Mouse (Mus musculus): ENCODE measurements around the gene Celf5. TPM values are rescaled to one million over a fixed set of nuclear protein-coding genes. Genes with fewer than 3 reads are reported as not detected.
A peak's percentile ranks its signal among the peaks of the same experiment; 100 is the strongest.

Celf5 gene
- total RNA-seq, 1 experiment from 2014 or later, result not detected

- ATAC-seq (ENCODE audit: extremely low read depth, insufficient number of reproducible peaks, low FRiP score, poor library complexity, severe bottlenecking), result peak; percentile 1; the same call in 1 of the 2 replicates
Measured at GRCm38 (mm10) chr10:81432169-81432867, 50.2 kb downstream of the Celf5 start.

- no peak for ATAC-seq (ENCODE audit: extremely low read depth, insufficient number of reproducible peaks, low FRiP score, poor library complexity, severe bottlenecking)
Measured at GRCm38 (mm10) chr10:81431526-81432168, 50.9 kb downstream of the Celf5 start.

GRCm38 (mm10) chr10:81430831-81431525 is 51.5 kb downstream of the Celf5 start:
- ATAC-seq (ENCODE audit: extremely low read depth, insufficient number of reproducible peaks, low FRiP score, poor library complexity, severe bottlenecking), result no peak

GRCm38 (mm10) chr10:81430141-81430830 is 52.2 kb downstream of the Celf5 start:
- no peak for ATAC-seq (ENCODE audit: extremely low read depth, insufficient number of reproducible peaks, low FRiP score, poor library complexity, severe bottlenecking)

- peak; percentile 17; the same call in 1 of the 2 replicates for ATAC-seq (ENCODE audit: extremely low read depth, insufficient number of reproducible peaks, low FRiP score, poor library complexity, severe bottlenecking)
Measured at GRCm38 (mm10) chr10:81429605-81430061, 52.9 kb downstream of the Celf5 start.

GRCm38 (mm10) chr10:81429092-81429491 is 53.4 kb downstream of the Celf5 start:
- ATAC-seq (ENCODE audit: extremely low read depth, insufficient number of reproducible peaks, low FRiP score, poor library complexity, severe bottlenecking), result no peak

- no peak for ATAC-seq (ENCODE audit: extremely low read depth, insufficient number of reproducible peaks, low FRiP score, poor library complexity, severe bottlenecking)
Measured at GRCm38 (mm10) chr10:81428507-81428870, 54.0 kb downstream of the Celf5 start.

GRCm38 (mm10) chr10:81427804-81428506 is 54.6 kb downstream of the Celf5 start:
- ATAC-seq (ENCODE audit: extremely low read depth, insufficient number of reproducible peaks, low FRiP score, poor library complexity, severe bottlenecking), result no peak

- ATAC-seq (ENCODE audit: extremely low read depth, insufficient number of reproducible peaks, low FRiP score, poor library complexity, severe bottlenecking), result no peak
Measured at GRCm38 (mm10) chr10:81427327-81427726, 55.2 kb downstream of the Celf5 start.

- no peak for ATAC-seq (ENCODE audit: extremely low read depth, insufficient number of reproducible peaks, low FRiP score, poor library complexity, severe bottlenecking)
Measured at GRCm38 (mm10) chr10:81426897-81427296, 55.6 kb downstream of the Celf5 start.

- ATAC-seq (ENCODE audit: extremely low read depth, insufficient number of reproducible peaks, low FRiP score, poor library complexity, severe bottlenecking), result no peak
Measured at GRCm38 (mm10) chr10:81426081-81426671, 56.3 kb downstream of the Celf5 start.

GRCm38 (mm10) chr10:81425236-81425850 is 57.2 kb downstream of the Celf5 start:
- no peak for ATAC-seq (ENCODE audit: extremely low read depth, insufficient number of reproducible peaks, low FRiP score, poor library complexity, severe bottlenecking)

GRCm38 (mm10) chr10:81424246-81425051 is 58.1 kb downstream of the Celf5 start:
- no peak for ATAC-seq (ENCODE audit: extremely low read depth, insufficient number of reproducible peaks, low FRiP score, poor library complexity, severe bottlenecking)

GRCm38 (mm10) chr10:81423476-81424245 is 58.8 kb downstream of the Celf5 start:
- no peak for ATAC-seq (ENCODE audit: extremely low read depth, insufficient number of reproducible peaks, low FRiP score, poor library complexity, severe bottlenecking)

- no peak for ATAC-seq (ENCODE audit: extremely low read depth, insufficient number of reproducible peaks, low FRiP score, poor library complexity, severe bottlenecking)
Measured at GRCm38 (mm10) chr10:81422661-81423217, 59.8 kb downstream of the Celf5 start.

- no peak for ATAC-seq (ENCODE audit: extremely low read depth, insufficient number of reproducible peaks, low FRiP score, poor library complexity, severe bottlenecking)
Measured at GRCm38 (mm10) chr10:81422191-81422590, 60.3 kb downstream of the Celf5 start.
